ENCODE assay signal across 9 mouse cellular contexts in the genomic region with DNA sequence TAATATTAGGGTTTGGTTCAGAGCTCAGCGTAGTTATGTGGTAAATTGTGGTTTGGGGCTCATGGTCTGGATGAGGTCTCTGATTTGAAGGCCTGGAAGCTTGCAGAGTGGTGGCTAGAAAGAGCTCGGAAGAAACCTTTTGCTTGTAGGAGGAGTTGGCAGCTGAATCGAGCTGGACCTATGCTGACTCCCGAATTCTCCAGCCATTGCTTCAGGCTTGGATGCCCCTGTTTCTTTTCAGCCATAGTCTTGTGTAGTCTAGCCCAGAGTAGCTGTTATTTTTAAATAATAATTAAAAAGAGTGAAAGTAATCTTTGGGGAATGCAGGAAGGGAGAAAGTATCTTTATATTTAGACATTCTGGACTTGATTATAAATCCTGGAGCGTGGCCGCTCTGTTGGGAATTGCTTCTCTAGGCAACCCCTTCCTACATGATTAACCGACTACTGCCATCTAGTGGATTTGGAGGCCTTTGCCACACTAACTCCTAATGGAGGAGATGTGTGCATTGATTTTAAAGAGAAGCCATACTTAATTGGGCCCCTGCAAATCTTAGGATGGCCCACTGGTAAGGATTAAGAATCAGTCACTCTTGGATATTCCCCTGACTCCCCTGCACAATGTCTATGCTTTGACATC.
A peak's percentile ranks its signal among the peaks of the same experiment; 100 is the strongest.
DNase-seq lines count a peak whose midpoint lies in the region; ATAC-seq lines count a peak whose summit lies in the region.
"Had no signal": no experiment of that assay in that cellular context is flagged by ENCODE, and none has a peak within 500 bp of the region (broad histone marks: within the 10 kb centered on the region; RNA-seq: fewer than 3 reads in every experiment).

No protein-coding gene starts in this region.

- H3K36me3 ChIP-seq in hindbrain, embryonic 13.5 days: no peaks in the 10 kb centered on the region

- H3K4me3 ChIP-seq in hindbrain, embryonic 13.5 days: no peak overlapping the region

- H3K4me1 ChIP-seq in hindbrain, embryonic 13.5 days (replicated peaks): peaks cover 7% of the 10 kb centered on the region; the same call in 1 of the 2 replicates

- peak; percentile 60 to 91 for DNase-seq in adrenal gland, adult (ENCODE audit: inconsistent age in 2 of 2, low spot score in 1 of 2)
- DNase-seq in cerebellum, postnatal 10 days: peak; percentile 89 to 93
- DNase-seq in frontal cortex, postnatal 10 days (ENCODE audit: low spot score in 2 of 2): peak; percentile 42 to 60
- DNase-seq in layer of hippocampus, adult 9-10 months (ENCODE audit: low spot score): peak; percentile 84
- peak; percentile 59 for DNase-seq in lung, postnatal 14 days
- peak; percentile 68 for DNase-seq in right cerebral cortex, postnatal 4 days

- H3K9ac ChIP-seq in hindbrain, embryonic 13.5 days: no peak overlapping the region

- no peak overlapping the region for H3K27ac ChIP-seq in hindbrain, embryonic 13.5 days
- H3K27ac ChIP-seq: macrophage had no signal

- peak; percentile 68 for ATAC-seq in hindbrain, embryonic 13.5 days (ENCODE audit: low FRiP score)
- no peak for ATAC-seq in megakaryocyte-erythroid progenitor cell, adult 5-6 weeks (replicated peaks; ENCODE audit: low FRiP score, low TSS enrichment, poor library complexity, severe bottlenecking)

- H3K27me3 ChIP-seq in hindbrain, embryonic 13.5 days: no peaks in the 10 kb centered on the region

- peak overlapping the region; percentile 20; the same call in 1 of the 2 replicates for H3K4me2 ChIP-seq in hindbrain, embryonic 13.5 days

- H3K9me3 ChIP-seq in hindbrain, embryonic 13.5 days: no peaks in the 10 kb centered on the region

- 26% methylated on average over 7 of the region's 7 CpGs for WGBS in hindbrain, embryonic 13.5 days
